Mouse (Mus musculus) megakaryocyte, embryonic 14.5 days (primary cell): ENCODE results near the gene Ypel1. TPM values are rescaled to one million over a fixed set of nuclear protein-coding genes. Genes with fewer than 3 reads are reported as not detected.

Experiments
- H3K27me3 ChIP-seq: replicated peaks from 2 replicates; pipeline ENCODE3; 2012; ENCODE audit warnings: inconsistent platforms
- H3K36me3 ChIP-seq: replicated peaks from 2 replicates; pipeline ENCODE3; 2012; ENCODE audit warnings: low read length, inconsistent platforms, mixed read lengths
- H3K4me1 ChIP-seq: 2 replicates; pipeline ENCODE4 v1.6.1; 2012; ENCODE audit warnings: inconsistent platforms
- H3K4me3 ChIP-seq: replicated peaks from 2 replicates; pipeline ENCODE3; 2012; ENCODE audit warnings: moderate library complexity, mild to moderate bottlenecking, inconsistent platforms
- H3K9me3 ChIP-seq: 2 replicates; pipeline ENCODE4 v1.6.1; 2012; ENCODE audit warnings: inconsistent platforms
- FLI1 ChIP-seq: IDR thresholded peaks from 2 replicates; pipeline ENCODE4 v1.6.1; 2012; ENCODE audit warnings: low read length, inconsistent platforms, mixed read lengths
- GATA1 ChIP-seq: IDR thresholded peaks from 3 replicates; pipeline ENCODE4 v1.6.1; 2012; ENCODE audit warnings: mixed read lengths, low read length, inconsistent platforms, borderline replicate concordance
- polyA plus RNA-seq: library from polyadenylated mRNA; stranded (reverse); fragments of >175 nt; gene quantifications from 2 replicates; pipeline ENCODE4 v1.2.3, GENCODE M21; 2012; ENCODE audit warnings: low replicate concordance; ENCODE audit not compliant: insufficient read depth

Gene Ypel1
- polyA plus RNA-seq, 1 experiment = 0.18 TPM

DNA sequence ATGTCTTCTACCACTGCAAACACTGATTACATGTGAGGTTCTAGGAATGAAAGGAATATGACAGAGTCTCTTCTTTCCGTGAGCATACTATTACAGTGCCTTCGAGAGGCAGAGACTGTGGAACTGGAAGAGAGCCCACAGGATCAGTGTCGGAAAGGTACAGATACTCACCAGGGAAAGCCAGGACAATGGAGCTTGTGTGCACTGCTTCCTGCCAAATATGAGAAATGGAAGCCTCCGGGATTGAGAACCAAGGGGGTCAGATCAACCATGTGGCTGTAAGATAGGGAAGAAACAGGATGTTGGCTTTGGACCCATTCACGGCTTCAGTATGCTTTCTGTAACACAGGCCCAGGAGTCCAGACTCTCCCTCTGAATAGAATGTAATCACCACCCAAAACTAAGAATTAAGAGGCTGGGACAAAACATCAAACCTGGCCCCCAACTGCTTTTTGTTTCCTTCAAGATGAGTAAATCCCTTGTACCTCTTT, 47.9 kb downstream of the Ypel1 start:
- H3K4me3 ChIP-seq = no peak overlapping the region
- H3K27me3 ChIP-seq = no peaks in the 10 kb centered on the region
- no peaks in the 10 kb centered on the region for H3K9me3 ChIP-seq
- TF ChIP-seq FLI1 (no peak), GATA1 (no peak)
- peaks cover 10% of the 10 kb centered on the region for H3K4me1 ChIP-seq
- H3K36me3 ChIP-seq = peaks cover 89% of the 10 kb centered on the region

DNA sequence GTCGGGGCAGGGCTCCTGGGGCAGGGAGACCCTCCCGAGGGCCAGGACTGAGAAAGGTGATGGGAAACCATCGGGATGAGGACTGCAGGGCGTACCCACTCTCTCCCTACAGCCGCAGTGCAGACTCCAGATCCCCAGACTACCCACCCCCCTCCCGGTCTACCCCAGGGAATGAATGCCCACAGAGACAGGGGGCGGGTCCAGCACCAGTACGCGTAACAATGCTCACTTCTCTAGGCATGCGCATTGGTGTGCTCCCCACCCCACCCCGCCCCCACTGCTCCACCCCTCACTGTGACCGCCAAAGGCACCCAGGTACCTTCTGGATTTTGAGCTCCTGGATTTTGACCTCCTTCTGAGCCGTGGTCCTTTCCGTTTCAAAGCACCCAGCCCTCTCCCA, 52.1 kb downstream of the Ypel1 start:
- Histone ChIP-seq H3K36me3 (peaks cover 68% of the 10 kb centered on the region), H3K27me3 (no peaks in the 10 kb centered on the region), H3K9me3 (no peaks in the 10 kb centered on the region), H3K4me1 (peaks cover 48% of the 10 kb centered on the region), H3K4me3 (no peak overlapping the region)
- TF ChIP-seq FLI1 (no peak), GATA1 (no peak)

DNA sequence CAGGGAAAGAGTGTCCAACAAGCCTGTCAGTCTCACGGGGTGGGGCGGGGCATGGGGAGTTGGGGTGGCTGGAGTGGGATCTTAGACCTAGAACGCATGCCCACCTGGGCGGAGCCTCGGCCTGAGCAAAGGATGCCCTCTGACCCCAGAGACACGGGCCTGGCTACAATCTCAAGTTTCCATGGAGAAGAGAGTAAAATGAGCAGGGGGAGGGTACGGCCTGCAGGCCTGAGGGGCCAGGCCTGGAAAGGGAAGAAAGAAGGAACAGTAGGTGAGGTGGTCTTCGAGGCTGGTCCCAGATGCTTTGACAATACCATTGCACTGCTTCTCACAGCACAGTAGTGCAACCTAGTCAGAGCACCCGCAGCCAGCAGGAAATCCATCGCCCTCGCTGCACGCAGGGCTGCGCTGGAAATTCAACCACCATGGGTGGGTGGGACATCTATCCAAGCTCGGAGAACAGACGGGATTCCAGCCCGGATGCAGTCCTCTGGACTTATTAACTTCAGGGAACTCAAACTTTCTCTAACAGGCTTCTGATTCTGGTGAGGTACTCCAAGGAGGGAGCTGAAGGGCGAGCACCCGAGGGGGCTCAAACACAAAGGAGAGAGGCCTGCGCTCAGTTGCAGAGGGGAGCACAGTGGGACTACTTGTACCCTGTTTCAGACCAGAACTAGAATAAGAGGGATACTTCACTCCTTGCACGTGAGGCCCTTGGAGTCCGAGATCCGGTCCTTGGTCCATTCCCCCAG, 54.8 kb downstream of the Ypel1 start:
- Histone ChIP-seq H3K4me3 (peak overlapping the region; percentile 94), H3K9me3 (no peaks in the 10 kb centered on the region), H3K36me3 (peaks cover 43% of the 10 kb centered on the region), H3K27me3 (no peaks in the 10 kb centered on the region), H3K4me1 (peaks cover 45% of the 10 kb centered on the region)
- TF ChIP-seq GATA1 (no peak), FLI1 (no peak)

DNA sequence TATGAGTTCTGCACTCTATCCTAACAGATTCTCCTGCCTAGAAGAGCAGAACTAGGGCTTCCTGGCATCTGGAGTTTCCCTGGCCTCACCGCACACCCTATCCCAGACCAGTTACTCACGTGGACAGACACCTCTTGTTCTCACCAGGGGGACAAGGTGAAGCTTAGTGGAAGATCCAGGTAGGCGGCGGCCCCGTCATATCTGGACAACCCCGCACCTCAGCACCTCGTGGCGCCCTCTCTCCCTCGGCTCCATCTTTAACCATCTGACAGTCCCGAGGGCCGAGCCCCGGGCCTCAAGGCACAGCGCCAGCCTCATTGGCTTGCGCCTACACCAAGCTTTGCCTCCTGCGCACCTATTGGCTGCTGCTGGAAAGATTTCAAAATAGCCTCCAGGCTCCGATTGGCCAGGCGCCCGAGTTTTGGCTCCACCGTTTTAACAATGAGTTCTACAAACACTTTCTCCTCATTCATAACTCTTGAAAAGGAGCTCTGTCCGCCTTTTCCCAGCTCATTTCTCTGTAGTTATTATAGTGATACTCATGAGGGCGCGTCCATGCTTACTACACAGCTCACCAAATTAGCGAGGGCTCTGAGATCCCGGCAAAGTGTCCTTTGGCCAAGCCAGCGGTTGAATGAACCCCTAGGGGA, 55.5 kb downstream of the Ypel1 start, which contains the start of gene 2610318N02Rik:
2610318N02Rik (minus strand) TSS at position 297 of the 650 bp plus-strand sequence.
- Histone ChIP-seq H3K27me3 (no peaks in the 10 kb centered on the region), H3K9me3 (no peaks in the 10 kb centered on the region), H3K36me3 (peaks cover 43% of the 10 kb centered on the region), H3K4me3 (peak within 1 kb of the TSS; percentile 94), H3K4me1 (peaks cover 51% of the 10 kb centered on the region)
- TF ChIP-seq FLI1 (no peak), GATA1 (no peak)

DNA sequence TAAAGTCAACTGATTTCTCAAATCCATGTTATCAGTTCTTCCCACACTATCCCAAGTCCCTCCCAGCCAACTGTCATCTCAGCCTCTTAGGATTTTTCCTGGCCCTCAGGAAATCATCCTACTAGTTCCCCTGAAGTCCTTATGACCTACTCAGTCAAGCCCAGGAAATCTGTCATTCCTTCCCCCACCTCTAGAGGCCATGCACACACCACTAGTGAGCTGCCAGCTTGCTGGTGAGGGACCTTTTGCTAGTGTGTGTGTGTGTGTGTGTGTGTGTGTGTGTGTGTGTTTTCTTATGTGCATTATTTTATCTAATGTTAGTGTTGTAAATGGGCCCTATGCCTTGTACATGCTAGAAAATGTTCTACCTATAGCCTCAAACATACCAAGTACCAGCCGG, 57.8 kb downstream of the Ypel1 start:
- no peaks in the 10 kb centered on the region for H3K27me3 ChIP-seq
- peaks cover 26% of the 10 kb centered on the region for H3K36me3 ChIP-seq
- peaks cover 69% of the 10 kb centered on the region for H3K4me1 ChIP-seq
- no peak overlapping the region for H3K4me3 ChIP-seq
- no peaks in the 10 kb centered on the region for H3K9me3 ChIP-seq
- TF ChIP-seq GATA1 (no peak), FLI1 (no peak)

DNA sequence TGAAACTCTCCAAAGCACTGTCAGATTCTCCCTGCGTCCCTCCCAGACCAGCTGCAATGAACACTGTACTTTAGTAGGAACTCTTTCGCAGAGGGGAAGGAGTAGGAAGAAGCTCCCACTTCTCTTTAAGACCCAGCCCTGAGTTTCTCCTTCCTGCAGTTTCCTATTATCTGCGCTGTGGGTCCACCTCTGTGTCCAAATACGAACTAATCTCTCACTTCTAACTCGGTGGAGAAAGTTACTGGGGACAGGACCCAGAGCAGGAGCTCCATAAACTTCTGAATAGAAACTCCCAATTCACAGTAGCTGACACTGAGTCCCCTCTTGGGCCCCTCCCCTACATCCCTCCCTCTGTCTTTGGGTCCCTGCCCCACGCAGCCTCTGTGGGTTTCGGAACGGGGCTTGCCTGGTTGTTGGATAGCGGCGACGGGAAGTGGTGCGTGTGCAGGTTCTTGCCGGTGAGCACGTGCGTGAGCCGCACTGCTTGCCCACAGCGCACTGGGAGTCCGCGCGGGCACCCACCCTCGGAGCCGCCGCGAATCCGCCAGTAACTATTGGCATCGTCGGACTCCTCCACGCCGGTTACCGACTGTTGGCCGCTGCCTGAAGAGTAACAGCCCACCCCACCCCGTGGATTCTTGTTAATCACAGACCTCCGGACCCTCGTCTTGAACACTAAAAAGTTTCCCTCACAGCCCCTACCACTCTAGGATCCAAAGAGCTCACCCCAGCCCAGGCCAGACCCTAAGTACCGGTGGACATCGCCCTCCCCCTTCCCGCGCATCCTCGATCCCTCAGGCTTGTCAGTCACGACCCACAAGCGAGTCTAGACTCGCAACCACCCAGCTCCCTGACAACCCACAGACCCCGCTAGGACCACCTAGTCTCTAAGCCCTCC, 61.9 kb downstream of the Ypel1 start:
- Histone ChIP-seq H3K36me3 (peaks cover 14% of the 10 kb centered on the region), H3K9me3 (no peaks in the 10 kb centered on the region)

DNA sequence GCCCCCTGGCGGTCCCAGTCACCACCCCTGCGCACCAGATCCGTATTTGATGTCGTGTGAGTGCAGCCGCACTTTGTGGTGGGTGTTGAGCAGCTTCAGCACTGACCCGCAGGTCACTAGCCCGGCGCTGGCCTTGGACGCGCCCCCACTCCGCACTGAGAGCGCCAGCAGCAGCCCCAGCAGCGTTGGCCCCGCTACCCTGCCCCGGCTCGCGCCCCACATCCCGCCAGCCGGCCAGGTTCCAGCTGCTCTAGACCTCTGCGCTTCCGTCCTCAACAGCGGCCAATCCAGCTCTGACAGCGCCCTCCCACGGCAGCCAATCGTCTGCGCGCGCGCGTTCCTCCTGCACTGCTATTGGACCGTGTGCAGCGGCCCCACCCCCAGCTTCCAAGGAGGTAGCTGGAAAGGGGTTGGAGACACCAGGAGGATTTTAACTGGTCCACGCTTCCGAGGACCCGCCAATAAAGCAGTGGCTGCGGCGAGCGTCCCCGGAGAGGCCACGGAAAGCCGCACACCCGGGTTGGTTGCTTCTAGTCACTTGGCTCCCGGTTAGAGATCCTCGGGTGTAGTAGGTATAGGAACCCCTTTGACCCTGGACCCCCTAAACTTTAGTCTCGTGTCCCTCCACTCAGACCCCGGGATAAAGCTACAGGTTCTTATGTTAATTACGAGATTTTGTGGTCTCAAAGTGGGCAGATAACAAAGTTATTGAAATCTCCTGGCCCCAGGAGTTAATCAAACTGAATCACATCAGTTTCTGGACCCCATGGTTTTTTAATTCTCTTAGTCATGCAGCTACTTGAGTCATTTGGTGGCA, 62.8 kb downstream of the Ypel1 start, which contains the start of gene Sdf2l1:
Sdf2l1 (minus strand) TSS at position 295 of the 817 bp plus-strand sequence.
- TF ChIP-seq GATA1 (no peak), FLI1 (no peak)
- Histone ChIP-seq H3K9me3 (no peaks in the 10 kb centered on the region), H3K4me3 (peak within 1 kb of the TSS; percentile 96), H3K36me3 (peaks cover 14% of the 10 kb centered on the region), H3K27me3 (peaks cover 2% of the 10 kb centered on the region), H3K4me1 (peaks cover 47% of the 10 kb centered on the region)

More for the DNA sequence above, 61.9 kb downstream of the Ypel1 start:
- Histone ChIP-seq H3K4me3 (peak overlapping the region; percentile 96), H3K27me3 (peaks cover 2% of the 10 kb centered on the region), H3K4me1 (peaks cover 51% of the 10 kb centered on the region)
- TF ChIP-seq FLI1 (no peak), GATA1 (no peak)

DNA sequence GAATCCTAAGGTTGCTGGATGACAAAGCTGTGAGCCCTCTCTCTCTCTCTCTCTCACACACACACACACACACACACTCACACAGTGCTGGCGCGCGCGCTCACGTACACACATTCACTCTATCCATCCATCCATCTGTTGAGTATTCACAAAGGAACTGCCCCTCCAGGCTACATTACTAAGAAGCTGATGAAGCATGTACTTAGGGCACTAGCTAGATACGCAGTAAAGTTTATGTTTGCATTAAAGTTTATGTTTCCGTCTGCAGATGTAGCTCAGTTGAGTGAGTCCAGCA, 63.4 kb downstream of the Ypel1 start:
- H3K9me3 ChIP-seq = no peaks in the 10 kb centered on the region

More for the DNA sequence above, 63.4 kb downstream of the Ypel1 start:
- Histone ChIP-seq H3K4me1 (peaks cover 47% of the 10 kb centered on the region), H3K36me3 (peaks cover 14% of the 10 kb centered on the region), H3K4me3 (peak overlapping the region; percentile 96), H3K27me3 (peaks cover 2% of the 10 kb centered on the region)
- TF ChIP-seq FLI1 = no peak
- TF ChIP-seq GATA1 = no peak

Other genes with a start within 250 kb of the Ypel1 start
- 0.04 TPM in 1 of 2 replicates, not detected in the other for gene Spag6l, start 240.2 kb upstream of the Ypel1 start, polyA plus RNA-seq
- not detected in 2 replicates for gene Igll1, start 205.7 kb upstream of the Ypel1 start, polyA plus RNA-seq
- 11.5 and 26.0 TPM in 2 replicates for gene Top3b, start 199.0 kb upstream of the Ypel1 start, polyA plus RNA-seq
- gene Vpreb1, start 198.9 kb upstream of the Ypel1 start, polyA plus RNA-seq = not detected in 2 replicates
- gene Ppm1f, start 173.2 kb upstream of the Ypel1 start, polyA plus RNA-seq = 0.78 TPM in 1 of 2 replicates, not detected in the other
- gene Mapk1, start 86.3 kb upstream of the Ypel1 start, polyA plus RNA-seq = 17.1 and 17.7 TPM in 2 replicates
- gene Ppil2, start 41.6 kb downstream of the Ypel1 start, polyA plus RNA-seq = 65.8 and 76.6 TPM in 2 replicates
- gene 2610318N02Rik, start 55.5 kb downstream of the Ypel1 start, polyA plus RNA-seq = 7.5 and 24.0 TPM in 2 replicates
- 250 and 345 TPM in 2 replicates for gene Sdf2l1, start 62.7 kb downstream of the Ypel1 start, polyA plus RNA-seq
- gene Ydjc, start 74.9 kb downstream of the Ypel1 start, polyA plus RNA-seq = 40.2 and 205 TPM in 2 replicates
- gene Ccdc116, start 77.5 kb downstream of the Ypel1 start, polyA plus RNA-seq = 2.3 and 4.8 TPM in 2 replicates
- gene Ube2l3, start 133.0 kb downstream of the Ypel1 start, polyA plus RNA-seq = 103 and 123 TPM in 2 replicates
- gene Rimbp3, start 138.9 kb downstream of the Ypel1 start, polyA plus RNA-seq = 0.32 TPM in 1 of 2 replicates, not detected in the other
- gene Hic2, start 163.9 kb downstream of the Ypel1 start, polyA plus RNA-seq = 1.8 and 3.3 TPM in 2 replicates
- 11.8 and 13.2 TPM in 2 replicates for gene Tmem191c, start 206.4 kb downstream of the Ypel1 start, polyA plus RNA-seq